Mouse (Mus musculus): Measurements from ENCODE around the gene Tex48. TPM values are rescaled to one million over a fixed set of nuclear protein-coding genes. Genes with fewer than 3 reads are reported as not detected.

Gene Tex48
- polyA plus RNA-seq, 1 experiment: not detected

- TF ChIP-seq GATA1 (IDR thresholded peaks at IDR 0.05; ENCODE audit: low read length) (no peak), TAL1 (IDR thresholded peaks at IDR 0.05; ENCODE audit: low read length) (no peak)
- H3K4me1 ChIP-seq (ENCODE audit: control insufficient read depth): no peaks in the 10 kb centered on the region
- no peaks in the 10 kb centered on the region for H3K9me3 ChIP-seq (ENCODE audit: control insufficient read depth, low read length)
- H3K27me3 ChIP-seq (ENCODE audit: control insufficient read depth): no peaks in the 10 kb centered on the region
- no peaks in the 10 kb centered on the region for H3K36me3 ChIP-seq (ENCODE audit: control insufficient read depth)
- H3K4me3 ChIP-seq (replicated peaks): no peak overlapping the region
Measured at GRCm38 (mm10) chr4:63643956-63644726, 21.9 kb upstream of the Tex48 start.

- Histone ChIP-seq H3K27me3 (ENCODE audit: control insufficient read depth) (no peaks in the 10 kb centered on the region), H3K36me3 (ENCODE audit: control insufficient read depth) (no peaks in the 10 kb centered on the region), H3K4me1 (ENCODE audit: control insufficient read depth) (no peaks in the 10 kb centered on the region), H3K4me3 (replicated peaks) (no peak overlapping the region), H3K9me3 (ENCODE audit: control insufficient read depth, low read length) (no peaks in the 10 kb centered on the region)
- TF ChIP-seq TAL1 (IDR thresholded peaks at IDR 0.05; ENCODE audit: low read length) (no peak), GATA1 (IDR thresholded peaks at IDR 0.05; ENCODE audit: low read length) (no peak)
Measured at GRCm38 (mm10) chr4:63639842-63640241, 17.6 kb upstream of the Tex48 start.

GRCm38 (mm10) chr4:63638603-63639002, 16.4 kb upstream of the Tex48 start:
- no peaks in the 10 kb centered on the region for H3K27me3 ChIP-seq (ENCODE audit: control insufficient read depth)
- no peaks in the 10 kb centered on the region for H3K4me1 ChIP-seq (ENCODE audit: control insufficient read depth)
- no peaks in the 10 kb centered on the region for H3K9me3 ChIP-seq (ENCODE audit: control insufficient read depth, low read length)
- no peak overlapping the region for H3K4me3 ChIP-seq (replicated peaks)
- TF ChIP-seq GATA1 (IDR thresholded peaks at IDR 0.05; ENCODE audit: low read length) (no peak), TAL1 (IDR thresholded peaks at IDR 0.05; ENCODE audit: low read length) (no peak)
- H3K36me3 ChIP-seq (ENCODE audit: control insufficient read depth): no peaks in the 10 kb centered on the region

GRCm38 (mm10) chr4:63633181-63633580, 11.0 kb upstream of the Tex48 start:
- Histone ChIP-seq H3K27me3 (ENCODE audit: control insufficient read depth) (no peaks in the 10 kb centered on the region), H3K4me3 (replicated peaks) (no peak overlapping the region), H3K36me3 (ENCODE audit: control insufficient read depth) (no peaks in the 10 kb centered on the region), H3K9me3 (ENCODE audit: control insufficient read depth, low read length) (no peaks in the 10 kb centered on the region), H3K4me1 (ENCODE audit: control insufficient read depth) (no peaks in the 10 kb centered on the region)
- TF ChIP-seq GATA1 (IDR thresholded peaks at IDR 0.05; ENCODE audit: low read length) (no peak), TAL1 (IDR thresholded peaks at IDR 0.05; ENCODE audit: low read length) (no peak)

DNA sequence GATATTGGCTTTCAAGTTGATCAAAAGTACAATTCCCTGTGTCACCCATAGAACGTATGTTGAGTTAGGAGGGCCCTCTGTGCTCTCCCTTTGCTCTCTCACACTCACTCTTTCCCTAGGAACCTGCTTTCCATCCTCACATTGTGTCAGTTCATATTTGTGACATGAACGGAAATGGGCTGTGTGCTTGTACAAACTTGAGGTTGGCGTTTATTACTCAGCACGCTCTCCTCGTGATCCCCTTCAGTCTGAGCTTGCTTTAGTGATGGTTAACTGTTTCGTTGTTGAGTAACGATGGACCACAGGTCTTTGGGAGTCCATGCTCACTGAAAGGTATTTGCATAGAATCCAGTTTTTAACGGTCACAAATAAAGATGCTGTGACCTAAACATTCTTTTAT, 4.9 kb upstream of the Tex48 start:
- Histone ChIP-seq H3K27me3 (ENCODE audit: control insufficient read depth) (no peaks in the 10 kb centered on the region), H3K9me3 (ENCODE audit: control insufficient read depth, low read length) (no peaks in the 10 kb centered on the region), H3K4me3 (replicated peaks) (no peak overlapping the region), H3K4me1 (ENCODE audit: control insufficient read depth) (no peaks in the 10 kb centered on the region), H3K36me3 (ENCODE audit: control insufficient read depth) (no peaks in the 10 kb centered on the region)
- TF ChIP-seq TAL1 (IDR thresholded peaks at IDR 0.05; ENCODE audit: low read length): no peak
- TF ChIP-seq GATA1 (IDR thresholded peaks at IDR 0.05; ENCODE audit: low read length): no peak

GRCm38 (mm10) chr4:63625563-63626080, 3.4 kb upstream of the Tex48 start:
- Histone ChIP-seq H3K36me3 (ENCODE audit: control insufficient read depth) (no peaks in the 10 kb centered on the region), H3K4me1 (ENCODE audit: control insufficient read depth) (no peaks in the 10 kb centered on the region), H3K27me3 (ENCODE audit: control insufficient read depth) (no peaks in the 10 kb centered on the region), H3K9me3 (ENCODE audit: control insufficient read depth, low read length) (no peaks in the 10 kb centered on the region), H3K4me3 (replicated peaks) (no peak overlapping the region)
- TF ChIP-seq TAL1 (IDR thresholded peaks at IDR 0.05; ENCODE audit: low read length): no peak
- no peak for TF ChIP-seq GATA1 (IDR thresholded peaks at IDR 0.05; ENCODE audit: low read length)

DNA sequence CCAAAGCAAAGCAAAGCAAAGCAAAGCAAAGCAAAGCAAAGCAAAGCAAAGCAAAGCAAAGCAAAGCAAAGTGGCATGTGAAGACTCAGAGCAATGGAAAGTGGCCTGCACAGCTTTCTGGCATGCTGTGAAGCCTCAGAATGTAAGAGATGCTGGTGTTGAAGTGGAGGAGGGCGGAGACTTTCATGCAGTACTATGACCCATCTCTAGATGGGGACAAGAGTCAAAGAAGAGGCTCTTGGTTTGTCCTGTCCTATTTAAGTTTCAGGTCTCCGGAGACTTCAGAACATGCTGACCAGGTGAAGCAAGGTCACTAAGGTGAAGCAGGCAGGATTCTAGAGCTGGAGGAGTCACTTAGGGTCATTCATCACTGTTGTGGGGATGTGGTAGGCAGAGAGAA, 367 bp downstream of the Tex48 start:
- TF ChIP-seq GATA1 (IDR thresholded peaks at IDR 0.05; ENCODE audit: low read length) (no peak), TAL1 (IDR thresholded peaks at IDR 0.05; ENCODE audit: low read length) (no peak)
- H3K9me3 ChIP-seq (ENCODE audit: control insufficient read depth, low read length): no peaks in the 10 kb centered on the region
- no peaks in the 10 kb centered on the region for H3K4me1 ChIP-seq (ENCODE audit: control insufficient read depth)
- no peak overlapping the region for H3K4me3 ChIP-seq (replicated peaks)
- H3K36me3 ChIP-seq (ENCODE audit: control insufficient read depth): no peaks in the 10 kb centered on the region
- H3K27me3 ChIP-seq (ENCODE audit: control insufficient read depth): no peaks in the 10 kb centered on the region

DNA sequence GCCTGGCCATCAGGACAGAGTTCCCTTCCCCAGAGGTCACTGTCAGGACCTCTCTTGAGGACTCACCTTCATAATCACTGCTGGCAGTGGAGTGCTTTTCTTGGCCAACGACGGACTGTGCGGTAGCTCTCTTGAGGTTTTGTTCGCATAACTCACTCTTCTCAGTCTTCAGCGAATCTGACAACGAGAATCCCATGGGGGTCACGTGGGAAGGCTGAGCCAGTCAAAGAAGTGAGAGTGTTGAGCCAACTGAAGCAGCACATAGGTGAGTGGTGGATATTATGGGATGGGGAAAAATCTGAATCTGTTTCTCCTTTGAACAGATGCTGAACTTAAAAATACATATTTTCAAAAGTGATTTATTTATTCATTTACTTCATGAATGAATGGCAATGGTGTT, 13.8 kb downstream of the Tex48 start:
- no peak for TF ChIP-seq GATA1 (IDR thresholded peaks at IDR 0.05; ENCODE audit: low read length)
- no peak for TF ChIP-seq TAL1 (IDR thresholded peaks at IDR 0.05; ENCODE audit: low read length)
- Histone ChIP-seq H3K4me1 (ENCODE audit: control insufficient read depth) (no peaks in the 10 kb centered on the region), H3K36me3 (ENCODE audit: control insufficient read depth) (no peaks in the 10 kb centered on the region), H3K27me3 (ENCODE audit: control insufficient read depth) (no peaks in the 10 kb centered on the region), H3K4me3 (replicated peaks) (no peak overlapping the region), H3K9me3 (ENCODE audit: control insufficient read depth, low read length) (no peaks in the 10 kb centered on the region)

DNA sequence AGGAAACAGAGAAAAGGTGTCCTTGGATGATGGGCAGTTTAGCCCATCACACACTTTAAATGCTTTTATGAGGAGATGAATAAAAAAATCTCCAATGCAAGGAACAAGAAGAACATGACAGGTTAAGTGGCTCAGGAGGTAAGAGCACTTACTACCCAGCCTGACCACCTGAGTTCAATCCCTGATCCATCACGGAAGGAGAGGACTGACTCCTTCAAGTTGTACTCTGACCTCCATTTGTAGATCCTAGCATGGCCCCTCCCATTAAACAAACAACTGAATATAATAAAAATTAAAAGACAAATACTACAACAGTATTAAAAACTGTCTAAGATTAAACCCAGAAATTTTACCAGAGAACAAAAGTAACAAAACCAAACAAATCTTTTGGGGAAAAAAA, 16.3 kb downstream of the Tex48 start:
- no peak for TF ChIP-seq GATA1 (IDR thresholded peaks at IDR 0.05; ENCODE audit: low read length)
- TF ChIP-seq TAL1 (IDR thresholded peaks at IDR 0.05; ENCODE audit: low read length): no peak
- Histone ChIP-seq H3K4me3 (replicated peaks) (no peak overlapping the region), H3K9me3 (ENCODE audit: control insufficient read depth, low read length) (no peaks in the 10 kb centered on the region), H3K36me3 (ENCODE audit: control insufficient read depth) (no peaks in the 10 kb centered on the region), H3K4me1 (ENCODE audit: control insufficient read depth) (no peaks in the 10 kb centered on the region), H3K27me3 (ENCODE audit: control insufficient read depth) (no peaks in the 10 kb centered on the region)

All from erythroblast, embryonic 14.5 days (primary cell).